Mouse (Mus musculus): ENCODE data around the gene Rnps1.

Rnps1 gene

DNA sequence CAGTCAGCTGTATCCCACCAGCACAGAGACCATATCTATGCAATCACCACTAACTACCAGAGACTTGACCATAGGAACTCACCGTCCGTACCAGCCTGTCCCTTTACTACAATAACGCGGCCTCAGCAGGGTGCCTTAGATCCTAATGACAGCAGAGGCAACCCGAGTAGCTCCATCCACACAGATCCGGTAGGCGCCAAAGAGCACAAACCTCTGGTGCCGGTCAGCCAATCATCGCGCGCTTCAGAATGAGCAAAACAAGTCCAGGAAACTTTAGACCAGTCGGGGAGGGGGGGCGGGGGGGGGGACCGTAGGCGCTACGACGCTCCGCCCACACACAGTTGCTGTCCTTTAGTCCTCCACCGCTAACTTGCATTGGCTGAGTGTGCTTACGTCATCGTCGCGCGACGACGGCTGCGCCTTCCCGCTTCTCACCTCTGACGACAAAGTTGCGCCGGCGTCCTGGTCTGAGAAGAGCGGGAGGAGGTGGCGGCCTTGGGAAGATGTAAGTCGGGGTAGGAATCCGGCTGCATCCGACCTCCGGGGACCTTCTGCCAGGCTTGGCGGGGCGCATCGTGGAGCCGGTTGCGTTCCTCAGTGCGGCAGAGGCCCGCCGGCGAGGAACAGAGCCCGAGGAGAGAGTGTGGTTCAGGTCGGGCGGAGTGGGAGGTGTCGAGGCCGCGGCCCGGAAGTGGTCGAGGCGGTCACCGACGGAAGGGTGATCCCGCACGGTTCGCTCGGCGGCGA, at the start of gene Rnps1:
Gene Rnps1, plus strand, starts transcription at position 336 of the 747 bp plus-strand sequence.
- peak; percentile 92 for DNase-seq

DNA sequence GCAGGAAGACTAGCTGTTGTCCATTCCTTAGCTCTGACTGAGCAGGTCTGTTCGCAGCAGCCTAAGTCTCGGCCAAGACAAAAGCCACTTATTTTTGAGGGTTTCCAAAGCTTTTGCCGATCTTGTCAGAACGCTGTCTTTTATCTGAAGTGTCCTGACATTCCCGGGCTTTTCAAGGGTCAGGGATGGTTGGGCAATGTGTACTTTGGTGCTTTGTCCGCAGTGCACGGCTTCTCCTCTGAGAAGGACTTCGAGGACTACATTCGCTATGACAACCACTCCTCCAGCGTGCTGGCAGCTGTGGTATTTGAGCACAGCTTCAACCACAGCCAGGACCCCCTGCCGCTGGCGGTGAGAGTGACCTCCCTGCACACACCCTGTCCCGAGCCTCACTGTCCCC, 48.5 kb upstream of the Rnps1 start:
- DNase-seq = no peak

DNA sequence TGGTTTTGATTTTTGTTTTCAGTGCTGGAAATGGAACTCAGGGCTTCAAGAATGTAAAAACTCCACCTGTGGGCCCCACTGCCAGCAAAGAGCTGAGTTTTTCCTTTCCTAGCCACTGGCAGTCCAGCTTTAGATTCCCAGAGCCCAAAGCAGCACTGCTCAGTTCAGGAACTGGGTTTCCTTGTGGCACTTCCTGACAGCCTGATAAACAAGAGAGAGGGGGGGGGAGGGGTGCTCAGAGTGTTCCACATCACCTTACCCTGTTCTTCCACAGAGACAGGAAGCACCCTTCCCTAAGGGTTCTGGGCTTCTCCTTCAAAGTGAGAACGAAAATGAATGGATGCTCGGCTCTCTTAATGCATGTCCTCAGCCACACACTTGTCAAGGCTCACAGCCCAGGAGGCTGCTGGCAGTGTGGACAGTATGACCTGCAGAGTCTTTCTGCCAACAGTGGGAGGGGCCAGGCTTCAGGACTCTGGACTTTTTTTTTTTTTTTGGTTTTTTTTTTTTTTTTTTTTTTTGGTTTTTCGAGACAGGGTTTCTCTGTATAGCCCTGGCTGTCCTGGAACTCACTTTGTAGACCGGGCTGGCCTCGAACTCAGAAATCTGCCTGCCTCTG, 39.2 kb upstream of the Rnps1 start:
- DNase-seq = no peak

DNA sequence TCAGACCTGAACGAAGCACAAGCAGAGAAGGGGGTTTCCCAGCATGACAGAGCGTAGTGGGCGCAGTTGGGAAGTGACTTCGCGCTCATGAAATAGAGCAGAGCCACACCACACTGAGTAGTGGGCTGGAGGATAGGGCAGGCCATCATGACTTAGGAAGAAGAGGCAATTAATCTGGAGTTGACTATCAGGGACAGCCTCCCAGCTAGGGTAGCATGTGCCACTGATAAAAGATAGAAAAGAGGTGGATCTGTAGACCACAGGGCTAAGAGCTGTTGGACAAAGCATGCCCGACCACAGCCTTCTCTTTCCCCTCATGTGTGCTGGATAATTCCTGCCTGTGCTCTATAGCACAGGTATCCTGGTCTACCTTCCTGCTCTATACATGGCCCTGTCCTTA, 38.5 kb upstream of the Rnps1 start:
- no peak for DNase-seq

DNA sequence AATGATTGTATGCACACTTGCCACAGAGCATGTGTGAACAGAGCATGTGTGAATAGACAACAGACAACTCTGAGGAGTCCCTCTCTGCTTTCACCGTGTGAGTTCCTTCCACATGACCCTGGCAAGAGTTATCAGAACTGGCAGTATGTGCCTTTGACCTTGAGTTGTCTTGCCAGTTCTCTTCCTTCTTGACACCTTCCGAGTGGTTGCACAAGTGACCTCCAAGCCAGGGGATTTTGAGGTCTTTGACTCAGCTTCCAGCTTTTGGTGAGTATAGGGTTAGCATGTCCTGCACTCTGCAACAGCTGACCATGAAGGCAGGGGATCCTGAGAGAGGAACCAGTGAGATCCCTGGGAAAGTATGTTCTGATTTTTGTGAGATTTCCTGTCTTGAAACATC, 35.9 kb upstream of the Rnps1 start:
- no peak for DNase-seq

DNA sequence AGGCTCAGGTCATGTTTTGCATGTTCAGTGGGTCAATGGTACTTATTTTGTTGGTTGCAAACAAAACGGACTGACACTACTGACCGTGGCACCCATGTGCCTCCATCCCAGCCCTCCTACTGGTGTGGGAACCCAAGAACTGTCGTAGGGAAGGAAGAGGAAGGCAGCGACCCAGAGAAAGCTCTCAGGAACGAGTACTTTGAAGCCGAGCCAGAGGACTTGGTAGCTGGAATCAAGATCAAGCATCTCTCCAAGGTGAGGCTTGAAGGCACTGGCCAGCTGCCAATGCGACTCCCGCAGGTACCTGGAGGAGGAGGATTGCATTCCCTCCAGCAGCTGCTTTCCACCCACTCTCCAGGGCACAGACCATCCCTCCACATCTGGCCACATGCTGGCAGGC, 30.6 kb upstream of the Rnps1 start:
- no peak for DNase-seq

DNA sequence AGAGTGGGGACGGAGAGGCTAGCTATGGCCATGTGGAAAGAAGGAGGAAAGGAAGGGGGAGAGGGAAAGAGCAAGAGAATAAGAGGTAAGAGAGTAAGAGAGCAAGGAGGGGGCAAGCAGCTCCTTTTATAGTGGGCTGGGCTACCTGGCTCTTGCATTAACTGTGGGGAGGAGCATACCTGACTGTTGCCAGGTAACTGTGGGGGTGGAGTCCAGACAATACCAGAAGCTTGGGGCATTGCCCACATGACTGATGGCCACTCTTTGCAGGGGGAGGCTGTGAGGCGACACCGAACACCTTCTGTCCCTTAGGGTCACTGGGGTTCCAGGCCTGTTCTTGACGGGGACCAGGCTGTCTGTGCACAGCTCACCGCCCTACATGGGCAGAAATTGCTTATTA, 25.7 kb upstream of the Rnps1 start:
- DNase-seq = no peak

DNA sequence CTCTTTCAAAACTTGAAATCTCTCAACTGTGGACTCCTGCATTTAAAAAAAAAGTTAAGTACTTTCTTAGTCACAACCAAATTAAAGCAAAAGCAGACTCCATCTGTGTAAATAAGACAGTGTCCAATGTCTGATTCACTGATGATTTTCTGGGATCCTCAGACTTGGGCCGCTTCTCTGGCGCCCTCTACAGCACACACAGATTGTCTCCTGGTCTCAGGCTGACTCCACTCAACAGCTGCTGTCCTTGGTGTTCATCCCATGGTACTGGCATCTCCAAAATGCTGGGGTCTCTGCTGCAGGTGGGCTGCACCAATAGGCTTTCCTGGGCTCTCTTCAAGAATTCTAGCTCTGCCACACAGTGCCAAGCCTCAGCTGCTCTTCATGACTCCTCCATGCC, 24.5 kb upstream of the Rnps1 start:
- DNase-seq = peak; percentile 69 to 71

DNA sequence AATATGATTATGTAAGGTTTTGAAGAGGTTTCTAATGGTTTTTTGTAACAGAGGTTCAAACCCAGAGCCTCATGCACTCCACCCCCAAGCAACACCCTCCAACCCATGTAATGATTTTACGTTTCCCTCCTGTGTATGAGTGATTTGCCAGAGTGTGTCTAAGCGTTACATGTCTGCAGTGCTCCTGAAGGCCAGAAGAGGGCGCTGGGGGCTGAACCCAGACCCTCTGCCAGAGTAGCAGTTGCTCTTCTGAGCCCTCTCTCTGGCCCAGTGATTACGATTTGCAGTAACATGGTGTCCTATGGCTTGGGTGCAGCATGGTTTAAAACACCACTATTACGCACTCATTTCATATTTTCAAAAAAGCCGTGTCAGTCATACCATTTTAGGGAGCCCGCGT, 23.2 kb upstream of the Rnps1 start:
- DNase-seq = peak; percentile 35 to 50

DNA sequence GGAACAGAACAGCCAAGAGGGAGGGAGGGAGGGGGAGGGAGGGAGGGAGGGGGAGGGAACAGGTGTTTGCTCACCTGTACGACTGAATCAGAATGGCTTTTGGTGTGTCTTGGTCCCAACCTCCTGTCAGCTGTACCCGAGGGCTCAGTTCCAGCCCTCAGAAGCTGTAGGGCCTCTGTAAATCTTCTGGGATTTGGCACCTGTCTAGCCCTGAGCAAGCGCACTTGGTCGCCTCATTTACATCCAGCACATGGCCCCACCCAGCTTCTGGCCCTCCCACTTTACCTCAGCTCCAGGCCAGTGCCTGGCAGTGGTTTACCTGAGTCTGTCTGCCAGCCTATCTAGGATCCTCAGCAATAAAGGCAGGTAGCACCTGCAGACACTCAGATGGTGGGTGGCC, 20.8 kb upstream of the Rnps1 start:
- no peak for DNase-seq

DNA sequence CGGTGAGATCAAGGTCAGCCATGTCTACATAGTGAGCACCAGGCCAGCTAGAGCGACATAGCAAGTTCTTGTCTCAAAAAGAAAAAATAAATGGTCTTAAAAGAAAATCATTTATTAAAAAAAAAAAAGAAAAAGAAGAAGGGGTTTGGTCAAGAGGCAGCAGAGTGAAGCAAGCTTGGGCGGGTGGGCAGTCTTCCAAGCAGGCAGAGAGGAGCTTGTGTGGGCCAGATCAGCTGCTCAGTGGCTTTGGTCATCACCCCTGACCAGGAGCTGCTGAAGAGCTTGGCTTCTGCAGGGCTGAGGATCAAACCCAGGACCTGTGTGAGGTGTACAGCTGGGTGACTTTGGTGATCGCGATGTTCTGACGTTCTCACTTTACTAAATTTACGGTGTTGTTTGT, 19.9 kb upstream of the Rnps1 start:
- no peak for DNase-seq

DNA sequence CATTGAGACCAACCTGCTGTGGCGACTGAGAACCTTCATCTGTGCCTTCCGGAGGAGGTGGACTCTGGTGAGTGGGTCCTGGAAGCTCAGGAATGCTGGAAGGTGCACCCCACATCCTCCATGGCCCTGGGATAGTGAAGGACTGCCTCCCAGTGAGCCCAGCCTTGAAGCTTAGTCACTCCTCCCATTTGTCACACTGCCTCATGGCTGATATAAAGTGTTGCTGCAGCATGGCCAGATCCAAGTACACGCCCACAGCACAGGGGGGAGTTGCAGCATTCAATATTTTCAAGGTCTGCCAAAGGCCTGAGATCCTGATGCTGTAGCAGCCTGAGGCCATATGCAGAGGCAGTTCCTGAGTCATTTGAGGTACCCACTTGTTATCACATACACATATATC, 12.0 kb upstream of the Rnps1 start:
- DNase-seq = no peak

DNA sequence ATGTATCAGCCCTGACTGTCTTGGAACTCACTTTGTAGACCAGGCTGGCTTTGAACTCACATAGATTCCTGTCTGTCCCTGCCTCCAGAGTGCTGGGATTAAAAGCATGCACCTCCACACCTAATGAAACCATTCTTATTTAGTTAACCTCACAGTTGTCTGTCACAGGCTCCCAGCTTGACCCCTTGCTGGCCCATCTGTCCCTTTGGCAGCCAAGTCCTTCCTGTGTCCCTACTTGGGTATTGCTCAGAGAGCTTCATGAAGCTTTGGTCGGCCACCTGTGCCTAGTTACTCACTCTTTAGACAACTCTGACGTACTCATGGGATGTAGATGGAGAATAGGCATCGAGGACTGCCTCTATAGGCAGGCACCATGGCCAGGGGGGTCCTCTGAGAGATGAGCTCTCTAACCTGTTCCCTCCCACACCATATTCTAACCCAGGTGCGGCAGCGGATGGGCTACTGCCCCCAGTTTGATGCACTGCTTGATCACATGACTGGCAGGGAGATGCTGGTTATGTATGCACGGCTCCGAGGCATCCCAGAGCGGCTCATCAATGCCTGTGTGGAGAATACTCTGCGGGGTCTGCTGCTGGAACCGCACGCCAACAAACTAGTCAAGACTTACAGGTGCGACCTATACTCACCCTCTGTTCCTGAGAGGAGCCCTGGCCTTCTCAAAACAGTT, 7.1 kb upstream of the Rnps1 start:
- peak; percentile 68 to 69 for DNase-seq

DNA sequence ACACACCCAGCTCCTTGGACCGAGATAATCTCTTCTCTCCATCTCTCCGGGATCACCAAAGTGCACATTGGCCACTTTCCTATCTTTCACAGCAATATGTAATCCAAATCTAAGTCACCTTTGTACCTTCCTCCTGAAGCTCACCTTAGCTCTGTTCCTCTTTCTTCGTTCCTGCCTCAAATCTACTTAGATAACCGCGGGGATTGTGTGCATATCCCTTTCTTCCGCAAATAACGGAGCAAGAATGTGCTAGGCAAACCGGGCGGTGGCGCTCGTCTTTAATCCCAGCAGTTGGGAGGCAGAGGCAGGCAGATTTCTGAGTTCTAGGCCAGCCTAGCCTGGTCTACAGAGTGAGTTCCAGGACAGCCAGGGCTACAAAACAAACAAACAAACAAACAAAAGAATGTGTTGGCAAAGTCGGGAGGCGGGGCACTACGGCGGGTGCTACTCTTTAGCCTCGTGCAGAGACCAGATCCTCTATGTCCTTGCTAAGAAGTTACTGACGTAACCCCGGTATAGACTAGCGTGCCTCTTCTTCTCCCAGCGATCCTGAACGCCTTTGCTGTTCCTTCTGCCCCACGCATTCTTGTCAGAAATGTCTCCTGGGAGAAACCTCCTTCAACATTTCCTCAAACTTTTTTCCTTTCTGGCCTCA, 681 bp upstream of the Rnps1 start:
- no peak for DNase-seq

DNA sequence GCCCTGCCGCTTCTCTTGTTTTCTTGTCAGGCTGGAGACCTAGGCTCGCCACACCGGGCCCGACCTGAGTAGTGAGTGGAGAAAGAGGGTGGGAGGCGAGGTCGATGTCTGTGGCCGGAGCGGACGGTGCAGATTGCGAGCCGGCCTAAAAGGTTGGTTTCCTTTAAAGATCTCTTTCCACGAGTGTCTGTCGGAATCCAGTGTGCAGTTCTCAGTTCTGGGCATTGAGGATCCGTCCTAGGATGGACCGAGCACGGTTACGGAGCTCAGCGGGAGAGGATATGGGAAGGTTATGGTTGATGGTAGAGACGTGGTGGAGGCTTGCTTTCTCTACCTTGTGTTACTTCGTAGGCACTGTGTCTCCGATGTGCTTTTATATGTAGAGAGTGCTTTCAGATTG, 646 bp downstream of the Rnps1 start:
- no peak for DNase-seq

DNA sequence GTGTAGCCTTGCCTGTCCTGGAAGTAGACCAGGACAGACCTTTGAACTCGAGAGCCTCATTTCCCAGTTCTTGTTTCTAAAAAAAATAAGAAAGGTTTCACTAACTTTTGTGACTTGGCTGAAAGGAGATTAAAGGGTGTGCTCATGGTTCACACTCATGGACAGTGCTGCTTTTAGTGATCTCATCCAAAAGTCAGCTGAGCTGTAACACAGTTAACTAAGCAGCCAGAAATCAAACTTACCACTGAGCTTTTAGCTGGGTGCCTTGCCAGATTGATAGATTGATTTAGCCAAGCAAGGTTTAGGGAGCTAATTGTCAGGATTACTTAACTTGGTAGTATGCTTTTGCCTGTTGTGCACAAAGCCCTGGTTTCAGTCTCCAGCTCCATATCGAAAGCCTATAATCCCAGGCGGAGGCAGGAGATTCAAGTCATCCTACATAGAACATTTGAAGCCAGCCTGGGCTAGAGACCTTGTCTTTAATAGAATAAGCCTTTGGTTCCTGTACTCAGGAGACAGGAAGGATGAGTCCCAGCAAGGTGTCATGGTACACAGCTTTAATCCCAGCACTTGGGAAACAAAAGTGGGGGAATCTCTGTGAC, 1.8 kb downstream of the Rnps1 start:
- DNase-seq = no peak

DNA sequence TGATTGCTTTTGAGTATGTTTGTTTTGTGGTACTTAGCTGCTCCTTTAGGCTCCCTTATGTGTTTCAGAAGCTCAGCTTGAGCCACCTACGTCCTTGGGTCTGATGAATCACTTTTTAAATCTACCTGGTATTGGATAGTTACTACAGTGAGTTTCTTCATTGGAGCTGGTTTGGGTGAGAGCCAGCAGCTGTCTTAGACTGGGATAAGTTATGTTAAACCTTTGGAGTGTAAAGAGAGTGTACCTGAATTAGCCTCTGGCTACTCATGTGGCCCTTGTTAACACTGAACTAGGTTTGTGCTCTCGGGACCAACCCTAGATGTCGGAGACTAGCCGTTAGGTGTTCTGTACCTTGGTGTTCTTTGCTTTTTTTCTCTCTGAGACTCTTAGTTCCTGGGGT, 8.7 kb downstream of the Rnps1 start:
- no peak for DNase-seq

DNA sequence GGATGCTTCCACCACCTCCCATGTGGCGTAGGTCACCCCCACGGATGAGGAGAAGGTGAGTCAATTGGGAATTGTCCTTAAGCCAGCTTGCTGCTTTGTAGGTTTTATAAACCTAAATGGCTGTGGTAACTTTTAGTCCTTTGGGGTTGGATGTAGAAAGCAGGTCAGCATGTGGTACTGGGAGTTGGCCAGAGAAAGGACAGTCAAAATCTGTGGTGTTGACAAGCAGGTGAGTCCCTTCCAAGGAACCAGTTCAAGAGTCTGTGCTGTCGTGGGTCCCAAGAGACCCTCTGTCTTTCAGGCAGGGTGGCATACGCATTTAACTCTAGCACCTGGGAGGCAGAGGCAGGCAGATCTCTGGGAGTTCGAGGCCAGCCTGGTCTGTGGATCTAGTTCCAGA, 10.1 kb downstream of the Rnps1 start:
- no peak for DNase-seq

DNA sequence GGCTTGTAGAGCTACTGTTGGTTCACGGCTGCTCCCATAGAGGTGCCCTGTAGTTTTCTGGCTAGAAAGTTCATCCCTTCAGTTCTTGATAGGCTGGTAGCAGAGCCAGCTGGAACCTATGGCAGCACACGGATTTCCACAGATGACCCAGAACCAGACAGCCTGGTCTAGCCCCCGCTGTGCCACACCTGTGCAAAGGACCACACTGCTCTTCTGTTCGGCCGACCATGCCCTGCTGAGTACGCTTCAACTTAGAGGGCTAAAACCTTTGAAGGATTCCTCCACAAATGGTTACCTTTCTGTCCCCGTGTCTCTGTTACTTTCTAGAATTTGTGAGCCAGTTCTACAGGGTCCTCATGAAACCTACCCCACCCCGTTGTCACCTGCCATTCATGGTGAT, 11.0 kb downstream of the Rnps1 start:
- peak in 1 of 2 experiments; percentile 52 for DNase-seq

DNA sequence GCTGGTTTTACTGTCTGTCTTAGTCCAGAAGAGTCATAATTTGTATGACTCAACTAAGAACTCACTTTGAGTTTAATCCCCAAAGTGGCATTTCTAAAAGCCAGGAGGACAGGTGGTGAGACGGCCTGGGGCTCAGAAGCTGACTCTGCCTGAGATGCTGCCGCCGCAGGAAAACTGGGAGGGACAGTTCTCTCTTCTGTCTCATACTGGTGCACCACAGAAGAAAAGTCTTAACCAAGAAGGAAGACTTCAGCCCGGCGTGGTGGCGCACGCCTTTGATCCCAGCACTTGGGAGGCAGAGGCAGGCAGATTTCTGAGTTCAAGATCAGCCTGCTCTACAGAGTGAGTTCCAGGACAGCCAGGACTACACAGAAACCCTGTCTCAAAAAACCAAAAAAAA, 11.5 kb downstream of the Rnps1 start:
- no peak for DNase-seq

DNA sequence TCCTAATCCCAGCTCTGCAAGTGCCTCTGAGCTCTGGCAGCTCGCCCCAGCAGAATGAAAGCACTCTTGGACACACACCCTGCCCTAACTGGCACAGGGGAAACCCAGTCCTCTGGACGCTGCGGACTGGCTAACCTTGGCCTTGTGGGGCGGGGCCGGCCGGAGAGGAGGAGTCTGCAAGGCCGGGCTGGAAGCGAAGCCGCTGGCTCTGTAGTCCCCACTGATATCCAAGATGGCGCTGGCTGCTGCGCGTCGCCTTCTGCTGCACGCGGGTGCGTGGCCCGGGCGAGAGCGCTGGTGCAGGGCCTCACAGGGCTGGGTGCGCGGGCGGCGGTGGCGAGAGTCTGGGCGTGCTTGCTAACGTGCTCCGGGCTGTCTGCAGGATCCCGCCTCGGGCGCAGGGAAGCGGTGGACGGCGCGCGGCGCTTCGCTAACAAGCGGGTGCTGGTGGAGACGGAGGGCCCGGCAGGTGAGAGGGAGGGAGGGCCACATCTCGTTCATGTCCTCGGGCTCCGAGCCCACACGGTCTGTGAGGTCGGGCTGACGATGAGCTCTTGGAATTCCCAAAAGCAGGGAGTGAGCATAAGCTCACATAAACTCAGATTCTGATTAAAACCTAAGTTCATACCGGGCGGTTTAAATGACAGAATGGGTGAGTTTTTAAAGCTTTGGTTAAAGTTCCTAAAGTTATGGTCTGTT, 12.3 kb downstream of the Rnps1 start, which contains the start of gene Eci1:
Gene Eci1, plus strand, starts transcription at position 171 of the 699 bp plus-strand sequence.
- DNase-seq = peak; percentile 96 to 98

DNA sequence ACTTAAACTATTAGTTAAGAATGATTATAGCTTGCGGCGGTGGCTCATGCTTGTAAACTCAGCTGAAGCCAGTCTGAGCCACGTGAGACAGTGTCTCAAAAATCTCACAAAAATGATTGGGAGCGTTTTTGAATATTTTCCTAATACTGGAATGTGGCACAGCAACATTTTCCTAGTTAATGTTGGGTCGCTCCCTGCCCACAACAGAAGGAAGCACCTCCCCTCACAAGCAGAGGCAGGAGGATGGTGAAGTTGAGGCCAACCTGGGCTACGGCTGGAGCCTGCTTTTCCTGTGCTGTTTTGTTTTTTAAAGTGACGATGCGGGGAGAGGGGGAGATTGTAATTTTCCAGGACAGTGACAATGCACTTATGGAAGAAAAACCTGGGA, 12.8 kb downstream of the Rnps1 start:
- DNase-seq = no peak

Data from cerebellum, postnatal 36 days (tissue).